Mouse (Mus musculus) forebrain, embryonic 11.5 days (tissue): ENCODE results near the gene Gab2. TPM values are rescaled to one million over a fixed set of nuclear protein-coding genes. Genes with fewer than 3 reads are reported as not detected.

Source experiments
- ATAC-seq: fragments of 200-750 bp; cut with Nextera tagmentation; replicated peaks from 2 replicates; pipeline ENCODE4 v1.8.0; 2017; ENCODE audit warnings: moderate TSS enrichment; ENCODE audit not compliant: low FRiP score
- DNase-seq: peaks from one replicate; pipeline ENCODE4 v3.0.0-alpha.2; 2017; ENCODE audit warnings: low spot score
- H3K27ac ChIP-seq: fragments of 300-500 bp; sonication (generic); 2 replicates; pipeline ENCODE4 v1.5.1; 2014; ENCODE audit warnings: low read depth, low read length
- H3K27me3 ChIP-seq: fragments of 300-500 bp; sonication (generic); 2 replicates; pipeline ENCODE4 v1.6.1; 2014; ENCODE audit warnings: mild to moderate bottlenecking, low read length, mixed read lengths; ENCODE audit not compliant: control insufficient read depth, insufficient read depth
- H3K36me3 ChIP-seq: fragments of 300-500 bp; sonication (generic); 2 replicates; pipeline ENCODE4 v1.6.1; 2014; ENCODE audit warnings: mild to moderate bottlenecking, low read length, moderate library complexity, mixed read lengths; ENCODE audit not compliant: control insufficient read depth, insufficient read depth
- H3K4me1 ChIP-seq: fragments of 300-500 bp; sonication (generic); replicated peaks from 2 replicates; pipeline ENCODE4 v1.6.1; 2014; ENCODE audit warnings: low read length, mixed read lengths; ENCODE audit not compliant: control insufficient read depth, insufficient read depth
- H3K4me2 ChIP-seq: fragments of 300-500 bp; sonication (generic); 2 replicates; pipeline ENCODE4 v1.6.1; 2014; ENCODE audit warnings: low read depth, mild to moderate bottlenecking, low read length, moderate library complexity, mixed read lengths; ENCODE audit not compliant: severe bottlenecking
- H3K4me3 ChIP-seq: fragments of 300-500 bp; sonication (generic); 2 replicates; pipeline ENCODE4 v1.5.1; 2014; ENCODE audit warnings: low read depth, low read length
- H3K9ac ChIP-seq: fragments of 300-500 bp; sonication (generic); 2 replicates; pipeline ENCODE4 v1.6.1; 2014; ENCODE audit warnings: low read length
- H3K9me3 ChIP-seq: fragments of 300-500 bp; sonication (generic); 2 replicates; pipeline ENCODE4 v1.6.1; 2016; ENCODE audit warnings: low read length, mixed read lengths; ENCODE audit not compliant: control insufficient read depth
- WGBS: fragments of 180-500 bp; shearing (Covaris S2); extraction: QIAGEN DNeasy Blood & Tissue Kit; methylation state at CpG from one replicate; pipeline ENCODE4 v1.1.7; 2014; 5-methylcytosine and 5-hydroxymethylcytosine counted together
- polyA plus RNA-seq: library from polyadenylated mRNA; unstranded; fragments of >200 nt; fragmentation: Nextera tagmentation; extraction: Ambion mirVana; gene quantifications from 2 replicates; pipeline ENCODE4 v1.2.1, GENCODE M21; 2014

Gab2 gene
- polyA plus RNA-seq, 1 experiment from 2014 or later = 8.1 TPM

DNA sequence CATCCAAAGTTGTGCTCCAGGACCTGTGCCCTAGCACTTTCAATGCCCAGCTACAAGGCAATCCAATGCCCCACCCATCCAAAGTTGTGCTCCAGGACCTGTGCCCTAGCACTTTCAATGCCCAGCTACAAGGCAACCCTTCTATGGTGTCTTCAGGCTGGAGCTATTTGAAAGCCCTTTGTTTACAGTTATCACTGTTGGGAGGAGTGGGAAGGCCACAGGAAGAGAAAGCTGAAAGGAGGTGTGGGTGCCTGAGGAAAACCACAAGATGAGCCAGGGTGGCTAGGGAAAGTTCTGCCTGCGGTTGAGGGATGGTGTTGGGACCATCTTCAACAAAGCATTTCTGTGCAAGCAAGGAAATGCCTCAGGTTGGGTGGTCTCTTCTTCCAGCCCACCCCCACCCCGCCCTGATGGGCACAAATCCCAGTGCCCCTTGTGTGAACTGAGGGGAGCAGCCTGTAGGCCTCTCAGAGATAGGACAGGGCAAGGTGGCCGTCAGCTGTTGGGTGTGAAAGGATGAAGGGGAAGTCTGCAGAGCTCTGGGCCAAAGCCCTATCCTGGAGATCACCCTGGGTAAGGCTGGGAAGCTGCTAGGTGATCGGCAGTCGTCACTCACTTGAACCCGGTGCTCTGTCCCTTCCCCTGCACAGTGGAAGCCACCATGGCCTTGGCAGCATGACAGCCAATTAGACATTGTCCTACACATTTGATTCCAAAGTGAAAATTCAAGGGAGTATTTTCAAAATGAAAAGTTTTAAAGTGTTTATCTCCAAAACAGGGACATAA lies 251.9 kb downstream of the Gab2 start:
- ATAC-seq = no peak
- no peak overlapping the region for H3K9ac ChIP-seq
- no peaks in the 10 kb centered on the region for H3K36me3 ChIP-seq
- whole genome bisulfite sequencing = 79% methylated on average over 6 of the region's 6 CpGs
- no peak overlapping the region for H3K4me3 ChIP-seq
- H3K4me2 ChIP-seq = peak overlapping the region; percentile 77; the same call in 1 of the 2 replicates
- H3K27me3 ChIP-seq = no peaks in the 10 kb centered on the region
- H3K9me3 ChIP-seq = no peaks in the 10 kb centered on the region
- no peak overlapping the region for H3K27ac ChIP-seq
- no peak for DNase-seq
- H3K4me1 ChIP-seq = peaks cover 6% of the 10 kb centered on the region; the same call in 1 of the 2 replicates

GRCm38 (mm10) chr7:97334406-97334805 lies 253.0 kb downstream of the Gab2 start:
- 86% methylated on average over 2 of the region's 2 CpGs for WGBS
- no peak overlapping the region for H3K4me2 ChIP-seq
- DNase-seq = no peak
- H3K4me1 ChIP-seq = peaks cover 6% of the 10 kb centered on the region; the same call in 1 of the 2 replicates
- no peak overlapping the region for H3K4me3 ChIP-seq
- H3K27ac ChIP-seq = no peak overlapping the region
- H3K27me3 ChIP-seq = no peaks in the 10 kb centered on the region
- no peak overlapping the region for H3K9ac ChIP-seq
- no peaks in the 10 kb centered on the region for H3K9me3 ChIP-seq
- ATAC-seq = no peak
- no peaks in the 10 kb centered on the region for H3K36me3 ChIP-seq

DNA sequence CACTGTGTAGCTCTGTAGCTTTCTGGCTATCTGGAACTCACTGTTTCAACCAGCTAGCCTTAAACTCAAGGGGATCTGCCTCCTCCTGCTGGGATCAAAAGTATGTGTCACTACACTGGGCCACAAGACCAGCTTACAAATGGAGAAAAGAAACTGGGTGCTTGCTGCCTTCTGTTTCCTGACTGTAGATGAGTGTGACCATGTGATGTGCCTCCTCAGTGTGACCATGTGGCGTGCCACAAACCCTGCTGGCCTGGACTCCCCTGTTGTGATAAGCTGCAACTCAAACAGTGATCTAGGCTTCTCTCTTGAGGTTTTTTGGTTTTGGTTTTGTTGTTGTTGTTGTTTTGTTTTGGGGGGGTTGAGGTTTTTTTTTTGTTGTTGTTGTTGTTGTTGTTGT lies 255.3 kb downstream of the Gab2 start:
- Histone ChIP-seq H3K9me3 (no peaks in the 10 kb centered on the region; the same call in 1 of the 2 replicates), H3K4me2 (no peak overlapping the region), H3K27ac (no peak overlapping the region), H3K9ac (no peak overlapping the region), H3K36me3 (no peaks in the 10 kb centered on the region), H3K27me3 (no peaks in the 10 kb centered on the region), H3K4me3 (no peak overlapping the region), H3K4me1 (peaks cover 3% of the 10 kb centered on the region; the same call in 1 of the 2 replicates)
- DNase-seq = no peak
- no peak for ATAC-seq
- 79% methylated on average over 1 of the region's 1 CpGs for WGBS

- DNase-seq (no peak), ATAC-seq (no peak)
- Histone ChIP-seq H3K27ac (no peak overlapping the region), H3K27me3 (no peaks in the 10 kb centered on the region), H3K9me3 (no peaks in the 10 kb centered on the region; the same call in 1 of the 2 replicates), H3K4me1 (no peaks in the 10 kb centered on the region), H3K36me3 (no peaks in the 10 kb centered on the region), H3K9ac (no peak overlapping the region), H3K4me3 (no peak overlapping the region), H3K4me2 (no peak overlapping the region)
- 90% methylated on average over 4 of the region's 4 CpGs for WGBS
These were observed 257.2 kb downstream of the Gab2 start for GRCm38 (mm10) chr7:97338593-97338992.

- Histone ChIP-seq H3K27me3 (no peaks in the 10 kb centered on the region), H3K4me2 (no peak overlapping the region), H3K4me1 (no peaks in the 10 kb centered on the region), H3K9me3 (no peaks in the 10 kb centered on the region; the same call in 1 of the 2 replicates), H3K36me3 (no peaks in the 10 kb centered on the region), H3K9ac (no peak overlapping the region), H3K4me3 (no peak overlapping the region), H3K27ac (no peak overlapping the region)
- ATAC-seq (no peak), DNase-seq (no peak)
- WGBS = 86% methylated on average over 7 of the region's 7 CpGs
These were observed 258.2 kb downstream of the Gab2 start for GRCm38 (mm10) chr7:97339623-97340022.

- H3K9ac ChIP-seq = no peak overlapping the region
- no peaks in the 10 kb centered on the region for H3K36me3 ChIP-seq
- no peaks in the 10 kb centered on the region for H3K4me1 ChIP-seq
- no peak for ATAC-seq
- no peaks in the 10 kb centered on the region; the same call in 1 of the 2 replicates for H3K9me3 ChIP-seq
- H3K27ac ChIP-seq = no peak overlapping the region
- no peak overlapping the region for H3K4me3 ChIP-seq
- no peaks in the 10 kb centered on the region for H3K27me3 ChIP-seq
- H3K4me2 ChIP-seq = no peak overlapping the region
- no peak for DNase-seq
- 69% methylated on average over 18 of the region's 18 CpGs for WGBS
These were observed 259.8 kb downstream of the Gab2 start for GRCm38 (mm10) chr7:97340907-97341849.

DNA sequence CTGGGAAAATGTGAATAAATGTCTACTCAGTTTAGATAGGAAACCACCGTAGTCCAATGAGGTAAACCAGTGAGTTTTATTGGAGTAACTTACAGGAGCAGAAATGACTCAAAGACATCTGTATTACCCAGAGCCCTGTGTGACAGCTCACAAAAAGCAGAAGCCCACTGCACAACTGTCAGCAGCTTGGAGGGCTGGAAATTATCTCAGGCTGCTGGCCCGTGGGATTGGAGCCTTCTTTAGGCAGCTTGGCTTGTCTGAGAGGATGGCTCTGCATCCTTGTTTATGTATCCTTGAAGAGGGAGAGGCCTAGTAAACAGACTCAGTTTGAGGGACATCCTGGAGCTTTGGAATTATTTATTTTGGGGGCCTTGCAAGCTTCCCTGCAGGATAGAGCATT lies 261.6 kb downstream of the Gab2 start:
- Histone ChIP-seq H3K4me3 (no peak overlapping the region), H3K9me3 (no peaks in the 10 kb centered on the region; the same call in 1 of the 2 replicates), H3K27ac (no peak overlapping the region), H3K36me3 (no peaks in the 10 kb centered on the region), H3K27me3 (no peaks in the 10 kb centered on the region), H3K4me2 (no peak overlapping the region), H3K4me1 (no peaks in the 10 kb centered on the region), H3K9ac (no peak overlapping the region)
- DNase-seq = peak; percentile 40
- no peak for ATAC-seq
- WGBS = 87% methylated on average over 2 of the region's 2 CpGs

- Histone ChIP-seq H3K9ac (no peak overlapping the region), H3K27me3 (no peaks in the 10 kb centered on the region), H3K9me3 (no peaks in the 10 kb centered on the region; the same call in 1 of the 2 replicates), H3K4me2 (no peak overlapping the region), H3K4me3 (no peak overlapping the region), H3K4me1 (no peaks in the 10 kb centered on the region), H3K27ac (no peak overlapping the region), H3K36me3 (no peaks in the 10 kb centered on the region)
- DNase-seq = peak; percentile 30
- 87% methylated on average over 2 of the region's 2 CpGs for WGBS
- ATAC-seq = no peak
These were observed 263.3 kb downstream of the Gab2 start for GRCm38 (mm10) chr7:97344655-97345054.
